Mouse (Mus musculus): Measurements from ENCODE around the gene Ptprh. TPM values are rescaled to one million over a fixed set of nuclear protein-coding genes. Genes with fewer than 3 reads are reported as not detected.
"Not testable (repeated sequence)": the region's sequence is repeated elsewhere in the genome, so short reads cannot be mapped to it uniquely, and the experiment has no call there.

The Ptprh gene
- total RNA-seq, 2 experiments from 2014 or later: not detected

DNA sequence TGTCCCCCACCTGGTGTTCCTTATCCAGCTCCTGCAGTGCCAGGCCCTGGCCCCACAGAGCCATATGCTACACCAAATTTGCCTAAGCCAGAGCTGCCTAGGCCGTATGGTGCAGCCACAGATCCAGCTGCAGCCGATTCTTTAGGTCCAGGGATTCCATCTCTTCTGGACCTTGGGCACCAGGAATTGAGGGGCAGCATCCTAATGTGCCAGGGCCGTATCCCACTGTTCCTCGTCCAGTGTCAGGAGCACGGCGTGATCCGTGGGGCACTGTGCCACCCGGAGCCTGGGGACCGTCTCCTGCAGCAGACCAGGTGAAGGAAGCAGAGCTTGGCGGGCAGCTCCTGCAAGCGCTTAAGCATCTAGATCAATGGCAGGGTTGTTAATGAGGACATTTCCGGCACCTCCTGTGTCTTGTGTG, 8.1 kb upstream of the Ptprh start:
- ATAC-seq (replicated peaks; ENCODE audit: low FRiP score, poor library complexity, severe bottlenecking): no peak

GRCm38 (mm10) chr7:4611511-4611910, 7.7 kb upstream of the Ptprh start:
- ATAC-seq (replicated peaks; ENCODE audit: low FRiP score, poor library complexity, severe bottlenecking): no peak

DNA sequence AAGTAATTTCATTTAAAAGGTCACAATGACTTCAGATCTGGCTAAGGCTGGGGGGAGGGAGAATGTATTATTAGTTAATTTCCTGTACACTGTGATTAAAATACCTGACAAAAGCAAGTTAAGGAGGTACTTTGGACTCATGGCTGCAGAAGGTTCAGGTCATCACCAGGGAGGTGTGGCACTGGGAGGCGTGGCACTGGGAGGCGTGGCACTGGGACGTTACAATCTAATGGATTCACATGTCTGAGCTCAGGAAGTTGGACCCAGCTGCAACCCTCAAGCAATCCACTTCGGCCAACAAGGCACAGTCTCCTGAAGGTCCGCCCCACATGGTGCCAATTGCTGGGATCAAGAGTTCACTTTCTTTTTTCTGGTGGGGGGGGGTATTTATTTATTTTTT, 4.2 kb upstream of the Ptprh start:
- ATAC-seq (replicated peaks; ENCODE audit: low FRiP score, poor library complexity, severe bottlenecking): 0 out of 2 replicates have a peak, but pooled peaks have one; percentile 54

DNA sequence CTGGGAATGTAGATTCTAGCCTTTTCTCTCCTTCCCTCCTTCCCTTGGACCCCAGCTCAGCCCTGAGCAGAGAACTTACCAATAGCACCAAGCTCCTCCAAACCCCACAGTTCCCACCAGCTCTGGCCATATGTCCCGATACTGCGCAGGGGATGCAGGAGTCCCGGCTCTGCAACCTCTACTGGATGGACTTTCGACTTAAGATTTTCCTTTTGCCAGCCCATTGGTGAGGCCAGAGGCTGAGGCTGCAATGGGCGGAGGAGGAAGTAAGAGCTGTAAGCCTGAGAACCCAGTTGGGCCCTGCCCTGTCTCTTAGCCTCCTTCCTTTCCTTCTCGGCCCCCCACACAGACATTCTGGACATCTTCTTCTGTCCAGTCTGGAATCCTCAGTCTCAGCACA, 872 bp downstream of the Ptprh start:
- no peak for ATAC-seq (replicated peaks; ENCODE audit: low FRiP score, poor library complexity, severe bottlenecking)

DNA sequence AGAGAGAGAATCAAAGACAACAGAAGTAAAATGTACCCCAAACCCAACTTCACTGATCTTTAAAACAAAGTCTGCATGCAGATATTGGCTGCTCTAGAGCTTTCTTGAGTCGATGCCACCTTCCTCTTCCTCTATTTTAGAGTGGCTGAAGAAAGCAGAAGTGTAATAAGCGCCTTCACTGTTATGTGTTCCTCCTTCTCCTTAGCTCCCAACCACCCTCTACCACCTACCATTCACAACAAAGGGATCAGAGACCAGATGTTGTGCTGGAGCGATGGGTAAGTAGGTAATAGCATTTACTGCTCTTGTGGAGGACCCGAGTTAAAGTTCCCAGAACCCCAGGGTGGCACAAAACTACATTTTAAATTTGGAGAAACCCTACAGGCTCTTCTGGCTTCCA, 6.8 kb downstream of the Ptprh start:
- ATAC-seq (replicated peaks; ENCODE audit: low FRiP score, poor library complexity, severe bottlenecking): not testable (repeated sequence)

GRCm38 (mm10) chr7:4581481-4581880, 22.4 kb downstream of the Ptprh start:
- not testable (repeated sequence) for ATAC-seq (replicated peaks; ENCODE audit: low FRiP score, poor library complexity, severe bottlenecking)

DNA sequence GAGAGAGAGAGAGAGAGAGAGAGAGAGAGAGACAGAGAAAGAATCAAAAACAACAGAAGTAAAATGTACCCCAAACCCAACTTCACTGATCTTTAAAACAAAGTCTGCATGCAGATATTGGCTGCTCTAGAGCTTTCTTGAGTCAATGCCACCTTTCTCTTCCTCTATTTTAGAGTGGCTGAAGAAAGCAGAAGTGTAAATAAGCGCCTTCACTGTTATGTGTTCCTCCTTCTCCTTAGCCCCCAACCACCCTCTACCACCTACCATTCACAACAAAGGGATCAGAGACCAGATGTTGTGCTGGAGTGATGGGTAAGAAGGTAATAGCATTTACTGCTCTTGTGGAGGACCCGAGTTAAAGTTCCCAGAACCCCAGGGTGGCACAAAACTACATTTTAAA, 31.5 kb downstream of the Ptprh start:
- ATAC-seq (replicated peaks; ENCODE audit: low FRiP score, poor library complexity, severe bottlenecking): not testable (repeated sequence)

- no peak for ATAC-seq (replicated peaks; ENCODE audit: low FRiP score, poor library complexity, severe bottlenecking)
These were observed 41.2 kb downstream of the Ptprh start for GRCm38 (mm10) chr7:4562660-4563059.

DNA sequence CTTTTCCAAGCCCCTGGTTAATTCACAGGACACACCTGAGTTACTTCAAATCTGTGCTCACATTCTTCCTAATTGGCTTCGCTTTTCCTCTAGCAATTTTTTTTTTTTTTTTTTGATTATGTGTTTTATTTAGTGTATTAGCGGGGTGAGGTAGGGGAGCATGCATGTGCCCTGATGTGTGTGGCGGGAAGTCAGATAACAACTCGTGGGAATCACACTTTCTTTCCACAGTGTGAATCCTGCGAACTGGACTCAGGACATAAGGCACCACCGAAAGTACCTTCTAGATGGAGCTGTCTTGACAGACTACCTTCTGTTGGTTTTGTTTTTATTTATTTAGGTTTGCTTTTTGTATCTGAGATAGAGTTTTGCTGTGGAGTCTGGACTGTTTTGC, 46.7 kb downstream of the Ptprh start:
- ATAC-seq (replicated peaks; ENCODE audit: low FRiP score, poor library complexity, severe bottlenecking): no peak

DNA sequence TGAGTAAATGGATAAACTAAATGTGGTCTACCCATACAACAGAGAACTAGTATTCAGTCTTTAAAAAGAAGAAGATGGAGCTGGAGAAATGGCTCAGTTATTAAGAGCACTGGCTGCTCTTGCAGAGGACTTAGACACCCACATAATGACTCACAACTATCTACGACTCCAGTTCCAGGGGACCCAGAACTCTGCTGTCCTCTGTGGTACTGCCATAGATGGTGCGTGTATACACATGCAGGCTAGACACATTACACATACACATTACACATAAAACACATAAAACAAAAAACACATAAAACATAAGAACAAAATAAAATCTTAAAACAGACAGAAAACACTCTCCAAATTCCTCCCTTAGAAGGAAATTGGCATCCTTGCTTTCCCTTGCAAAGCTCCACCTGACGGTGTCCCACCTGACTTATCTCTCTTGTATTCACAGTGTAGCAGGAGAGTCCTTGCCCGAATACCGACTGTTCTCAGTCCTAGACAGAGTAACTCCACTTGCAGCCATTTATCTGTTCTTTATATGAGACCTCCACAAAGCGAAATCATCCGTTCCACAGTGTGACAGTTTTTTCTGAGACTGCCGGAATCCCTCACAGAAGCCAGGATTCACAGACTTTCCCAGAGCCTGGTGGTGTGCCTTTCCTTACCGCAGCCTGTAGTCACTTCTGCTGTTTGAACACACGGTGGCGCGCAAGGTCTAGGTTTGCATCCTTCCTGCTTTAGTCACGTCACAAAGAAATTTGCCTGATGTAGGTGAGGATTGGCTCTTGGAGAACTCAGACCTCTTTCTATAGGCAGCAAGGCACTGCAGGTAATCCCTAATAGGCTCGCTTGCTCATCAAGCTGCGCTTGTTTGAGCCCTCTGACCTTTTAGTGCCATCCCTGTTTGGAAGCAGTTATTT, 47.3 kb downstream of the Ptprh start:
- peak; percentile 83 for ATAC-seq (replicated peaks; ENCODE audit: low FRiP score, poor library complexity, severe bottlenecking)

- ATAC-seq (replicated peaks; ENCODE audit: low FRiP score, poor library complexity, severe bottlenecking): no peak
These were observed 56.6 kb downstream of the Ptprh start, which contains the start of gene Syt5 for GRCm38 (mm10) chr7:4547221-4547641. Gene Syt5 (minus strand): TSS chr7:4547541.

- no peak for ATAC-seq (replicated peaks; ENCODE audit: low FRiP score, poor library complexity, severe bottlenecking)
These were observed 57.2 kb downstream of the Ptprh start for GRCm38 (mm10) chr7:4546591-4547131.

GRCm38 (mm10) chr7:4546050-4546449, 57.8 kb downstream of the Ptprh start:
- ATAC-seq (replicated peaks; ENCODE audit: low FRiP score, poor library complexity, severe bottlenecking): no peak

DNA sequence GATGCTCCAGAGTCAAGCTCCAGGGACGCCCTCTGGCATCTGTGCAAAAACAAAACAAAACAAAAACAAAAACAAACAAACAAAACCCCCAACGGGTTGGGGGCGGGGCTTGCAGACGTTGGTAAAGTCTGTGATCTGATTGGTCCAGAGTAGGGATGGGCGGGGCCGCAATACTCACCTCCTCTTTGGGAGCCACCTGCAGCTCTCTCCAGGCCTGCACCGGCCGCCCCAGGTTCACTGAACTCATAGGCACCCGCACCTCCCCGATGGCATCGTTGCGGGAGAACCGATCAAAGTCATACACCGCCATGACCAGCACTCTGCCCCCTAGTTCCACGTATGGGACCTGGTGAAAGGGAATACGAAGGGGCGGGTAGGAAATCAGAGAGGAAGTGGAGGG, 61.8 kb downstream of the Ptprh start:
- no peak for ATAC-seq (replicated peaks; ENCODE audit: low FRiP score, poor library complexity, severe bottlenecking)

DNA sequence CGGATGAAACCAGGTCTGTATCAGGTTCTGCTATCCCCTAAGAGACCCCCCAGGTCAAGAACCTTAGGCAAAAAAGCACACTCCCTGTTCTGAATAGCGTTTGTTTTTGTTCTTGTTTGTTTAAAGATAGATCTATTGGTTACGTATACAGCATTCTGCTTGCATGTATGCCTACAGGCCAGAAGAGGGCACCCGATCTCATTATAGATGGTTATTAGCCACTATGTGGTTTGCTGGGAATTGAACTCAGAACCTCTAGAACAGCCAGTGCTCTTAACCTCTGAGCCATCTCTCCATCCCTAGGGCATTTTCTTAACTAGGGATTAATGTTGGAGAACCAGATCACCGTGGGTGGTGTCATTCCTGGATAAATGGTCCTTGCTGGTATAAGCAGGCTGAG, 62.5 kb downstream of the Ptprh start:
- no peak for ATAC-seq (replicated peaks; ENCODE audit: low FRiP score, poor library complexity, severe bottlenecking)

- no peak for ATAC-seq (replicated peaks; ENCODE audit: low FRiP score, poor library complexity, severe bottlenecking)
These were observed 64.8 kb downstream of the Ptprh start for GRCm38 (mm10) chr7:4539019-4539418.

GRCm38 (mm10) chr7:4537181-4537580, 66.7 kb downstream of the Ptprh start:
- no peak for ATAC-seq (replicated peaks; ENCODE audit: low FRiP score, poor library complexity, severe bottlenecking)

GRCm38 (mm10) chr7:4536369-4536768, 67.5 kb downstream of the Ptprh start:
- no peak for ATAC-seq (replicated peaks; ENCODE audit: low FRiP score, poor library complexity, severe bottlenecking)

DNA sequence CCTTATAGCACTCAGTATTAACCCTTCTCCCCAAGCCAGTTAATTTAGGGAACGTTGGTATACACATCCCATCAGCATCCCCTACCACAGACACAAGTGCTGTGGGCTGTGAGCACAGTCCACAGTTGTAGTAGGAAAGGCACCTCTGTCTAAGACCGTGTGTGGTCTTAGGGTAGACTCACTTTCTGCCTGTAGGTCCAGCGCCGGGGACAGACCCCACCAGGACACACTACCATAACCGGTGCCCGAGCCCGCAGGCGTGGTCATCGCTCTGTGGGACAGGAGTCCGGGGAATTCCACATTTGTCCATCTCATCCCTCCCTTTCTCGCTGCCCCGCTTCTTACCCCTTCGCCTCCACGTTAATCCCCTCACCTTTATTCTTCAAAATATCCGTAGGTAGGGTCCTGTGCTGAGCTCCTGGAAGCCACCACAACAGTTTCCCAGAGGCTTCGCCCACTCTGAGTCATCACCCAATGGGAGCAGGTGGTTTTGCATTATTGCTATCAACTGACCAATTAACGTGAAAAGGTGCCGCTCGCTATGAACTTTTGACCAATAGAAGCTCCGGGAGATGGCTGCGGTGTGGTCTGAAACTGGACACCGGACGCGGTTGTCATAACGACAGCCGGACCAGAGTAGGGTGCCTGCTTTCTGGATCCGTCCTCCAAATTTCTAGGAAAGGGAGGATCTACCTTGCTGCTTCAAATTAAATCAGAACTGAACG, 71.7 kb downstream of the Ptprh start, which contains the start of gene Dnaaf3:
TSS of gene Dnaaf3 (minus strand) at position 449 of the 725 bp plus-strand sequence.
- ATAC-seq (replicated peaks; ENCODE audit: low FRiP score, poor library complexity, severe bottlenecking): no peak; the same call in 1 of the 2 replicates

- ATAC-seq (replicated peaks; ENCODE audit: low FRiP score, poor library complexity, severe bottlenecking): not testable (repeated sequence)
These were observed 73.7 kb downstream of the Ptprh start for GRCm38 (mm10) chr7:4530166-4530565.

All from erythroid progenitor cell, adult 5-6 weeks (primary cell).